Mouse (Mus musculus): ENCODE measurements around the gene Galnt2.

DNA sequence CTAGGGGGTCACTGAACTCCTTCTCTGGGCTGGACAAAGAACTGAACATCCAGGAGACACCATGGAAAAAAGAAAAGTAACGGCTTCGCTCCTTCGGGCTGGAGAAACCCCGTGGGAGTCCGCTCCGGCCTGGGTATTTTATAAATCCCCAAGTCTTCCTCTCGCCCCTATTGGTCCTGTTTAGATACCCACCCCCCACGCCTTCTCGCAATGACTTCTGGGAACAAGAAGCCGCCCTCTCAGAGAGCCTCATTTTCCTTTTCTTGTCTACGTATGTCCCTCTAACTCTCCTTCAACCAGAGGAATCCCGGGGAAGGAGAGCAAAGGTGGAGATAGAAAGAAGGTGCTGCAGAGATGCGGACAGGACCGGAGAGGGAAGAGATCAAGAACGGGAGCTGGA lies 132.1 kb downstream of the Galnt2 start:
- TF ChIP-seq CTCF (IDR thresholded peaks at IDR 0.05; ENCODE audit: insufficient read depth, low read length) (no peak), POLR2A (IDR thresholded peaks at IDR 0.05; ENCODE audit: borderline replicate concordance, extremely low read depth, low read depth, low read length) (no peak)
